Mouse (Mus musculus) embryonic facial prominence, embryonic 12.5 days (tissue): ENCODE measurements around the gene Pecam1. TPM values are rescaled to one million over a fixed set of nuclear protein-coding genes. Genes with fewer than 3 reads are reported as not detected.

ENCODE experiments used
- ATAC-seq: fragments of 200-750 bp; cut with Nextera tagmentation; 2 replicates; pipeline ENCODE4 v1.8.0; 2017; ENCODE audit not compliant: insufficient number of reproducible peaks, insufficient read depth, low FRiP score, low TSS enrichment
- H3K27ac ChIP-seq: fragments of 300-500 bp; sonication (generic); 2 replicates; pipeline ENCODE4 v1.5.1; 2016; ENCODE audit warnings: mild to moderate bottlenecking
- H3K27me3 ChIP-seq: fragments of 300-500 bp; sonication (generic); 2 replicates; pipeline ENCODE4 v1.6.1; 2016; ENCODE audit warnings: mild to moderate bottlenecking, moderate library complexity
- H3K36me3 ChIP-seq: fragments of 300-500 bp; sonication (generic); 2 replicates; pipeline ENCODE4 v1.6.1; 2016; ENCODE audit warnings: mild to moderate bottlenecking
- H3K4me1 ChIP-seq: fragments of 300-500 bp; sonication (generic); 2 replicates; pipeline ENCODE4 v1.6.1; 2016
- H3K4me2 ChIP-seq: fragments of 300-500 bp; sonication (generic); replicated peaks from 2 replicates; pipeline ENCODE4 v1.6.1; 2016; ENCODE audit warnings: mild to moderate bottlenecking, moderate library complexity
- H3K4me3 ChIP-seq: fragments of 300-500 bp; sonication (generic); 2 replicates; pipeline ENCODE4 v1.5.1; 2016; ENCODE audit warnings: mild to moderate bottlenecking
- H3K9ac ChIP-seq: fragments of 300-500 bp; sonication (generic); 2 replicates; pipeline ENCODE4 v1.6.1; 2016; ENCODE audit warnings: mild to moderate bottlenecking, moderate library complexity
- H3K9me3 ChIP-seq: fragments of 300-500 bp; sonication (generic); 2 replicates; pipeline ENCODE4 v1.6.1; 2016; ENCODE audit warnings: mild to moderate bottlenecking, moderate library complexity
- WGBS: fragments of 180-500 bp; shearing (Covaris S2); methylation state at CpG from one replicate; pipeline ENCODE4 v1.1.7; 2016; 5-methylcytosine and 5-hydroxymethylcytosine counted together
- polyA plus RNA-seq: library from polyadenylated mRNA; unstranded; fragments of >200 nt; fragmentation: Nextera tagmentation; extraction: Ambion mirVana; gene quantifications from 2 replicates; pipeline ENCODE4 v1.2.1, GENCODE M21; 2016

Pecam1 gene
- polyA plus RNA-seq, 1 experiment from 2014 or later, result 30.5 TPM

- no peak overlapping the region for H3K4me2 ChIP-seq
- no peak overlapping the region for H3K27ac ChIP-seq
- no peaks in the 10 kb centered on the region for H3K27me3 ChIP-seq
- ATAC-seq, result no peak
- no peaks in the 10 kb centered on the region for H3K9me3 ChIP-seq
- 72% methylated on average over 3 of the region's 3 CpGs for WGBS
- peaks cover 21% of the 10 kb centered on the region for H3K4me1 ChIP-seq
- no peaks in the 10 kb centered on the region for H3K36me3 ChIP-seq
- H3K9ac ChIP-seq, result no peak overlapping the region
- no peak overlapping the region for H3K4me3 ChIP-seq
These were observed 80.2 kb downstream of the Pecam1 start for GRCm38 (mm10) chr11:106670266-106670665.

DNA sequence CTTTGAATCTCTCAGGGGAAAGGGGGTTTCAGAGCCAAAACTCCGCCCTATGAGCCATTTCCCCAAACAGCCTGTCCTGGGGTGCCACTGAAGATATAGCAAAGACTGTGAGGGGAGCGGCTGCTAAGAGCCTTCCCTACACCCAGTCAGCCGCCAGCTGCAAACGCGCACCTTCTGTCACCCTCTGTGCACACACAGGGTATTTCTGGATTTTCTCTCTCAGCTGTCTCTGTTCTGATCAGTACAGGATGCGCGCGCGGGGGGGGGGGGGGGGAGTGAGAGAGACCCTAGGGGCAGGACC, 80.6 kb downstream of the Pecam1 start:
- Histone ChIP-seq H3K36me3 (no peaks in the 10 kb centered on the region), H3K27me3 (no peaks in the 10 kb centered on the region), H3K4me3 (no peak overlapping the region), H3K4me1 (peaks cover 16% of the 10 kb centered on the region), H3K27ac (no peak overlapping the region), H3K9ac (no peak overlapping the region), H3K4me2 (no peak overlapping the region), H3K9me3 (no peaks in the 10 kb centered on the region)
- ATAC-seq, result no peak
- WGBS, result 19% methylated on average over 6 of the region's 9 CpGs

- H3K27ac ChIP-seq, result no peak overlapping the region
- WGBS, result 37% methylated on average over 8 of the region's 8 CpGs
- no peak overlapping the region for H3K4me2 ChIP-seq
- H3K27me3 ChIP-seq, result no peaks in the 10 kb centered on the region
- H3K36me3 ChIP-seq, result no peaks in the 10 kb centered on the region
- ATAC-seq, result no peak
- no peak overlapping the region for H3K4me3 ChIP-seq
- no peak overlapping the region for H3K9ac ChIP-seq
- H3K4me1 ChIP-seq, result peaks cover 11% of the 10 kb centered on the region
- no peaks in the 10 kb centered on the region for H3K9me3 ChIP-seq
These were observed 81.1 kb downstream of the Pecam1 start for GRCm38 (mm10) chr11:106669102-106669872.

DNA sequence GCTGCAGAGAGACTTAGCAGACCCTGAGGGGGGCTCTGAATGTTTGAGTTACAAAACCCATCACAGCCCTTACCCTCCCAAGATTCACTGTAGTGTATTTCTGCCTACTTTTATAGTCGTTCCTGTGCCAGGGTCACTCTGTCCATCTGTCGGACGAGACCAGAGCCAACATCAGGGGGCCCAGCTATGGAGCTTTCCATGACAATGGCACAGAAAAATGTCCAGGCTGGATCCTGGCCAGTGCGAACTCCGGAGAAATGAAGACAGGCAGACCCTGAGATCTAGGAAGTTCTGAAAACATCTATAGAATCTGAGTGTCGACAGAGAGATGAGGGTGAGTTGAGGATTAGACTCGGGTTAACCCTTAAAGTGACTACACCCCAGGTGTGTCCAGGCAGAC, 82.1 kb downstream of the Pecam1 start:
- no peak overlapping the region for H3K9ac ChIP-seq
- H3K36me3 ChIP-seq, result no peaks in the 10 kb centered on the region
- H3K4me3 ChIP-seq, result no peak overlapping the region
- H3K4me2 ChIP-seq, result no peak overlapping the region
- 75% methylated on average over 7 of the region's 7 CpGs for WGBS
- H3K4me1 ChIP-seq, result peaks cover 3% of the 10 kb centered on the region; the same call in 1 of the 2 replicates
- no peak overlapping the region for H3K27ac ChIP-seq
- no peaks in the 10 kb centered on the region for H3K27me3 ChIP-seq
- H3K9me3 ChIP-seq, result no peaks in the 10 kb centered on the region
- no peak for ATAC-seq

- no peaks in the 10 kb centered on the region for H3K9me3 ChIP-seq
- H3K9ac ChIP-seq, result no peak overlapping the region
- no peak overlapping the region for H3K4me3 ChIP-seq
- H3K4me2 ChIP-seq, result no peak overlapping the region
- no peaks in the 10 kb centered on the region for H3K36me3 ChIP-seq
- no peak overlapping the region for H3K27ac ChIP-seq
- 84% methylated on average over 11 of the region's 11 CpGs for WGBS
- ATAC-seq, result no peak
- no peaks in the 10 kb centered on the region for H3K27me3 ChIP-seq
- peaks cover 3% of the 10 kb centered on the region; the same call in 1 of the 2 replicates for H3K4me1 ChIP-seq
These were observed 82.6 kb downstream of the Pecam1 start for GRCm38 (mm10) chr11:106667855-106668254.

DNA sequence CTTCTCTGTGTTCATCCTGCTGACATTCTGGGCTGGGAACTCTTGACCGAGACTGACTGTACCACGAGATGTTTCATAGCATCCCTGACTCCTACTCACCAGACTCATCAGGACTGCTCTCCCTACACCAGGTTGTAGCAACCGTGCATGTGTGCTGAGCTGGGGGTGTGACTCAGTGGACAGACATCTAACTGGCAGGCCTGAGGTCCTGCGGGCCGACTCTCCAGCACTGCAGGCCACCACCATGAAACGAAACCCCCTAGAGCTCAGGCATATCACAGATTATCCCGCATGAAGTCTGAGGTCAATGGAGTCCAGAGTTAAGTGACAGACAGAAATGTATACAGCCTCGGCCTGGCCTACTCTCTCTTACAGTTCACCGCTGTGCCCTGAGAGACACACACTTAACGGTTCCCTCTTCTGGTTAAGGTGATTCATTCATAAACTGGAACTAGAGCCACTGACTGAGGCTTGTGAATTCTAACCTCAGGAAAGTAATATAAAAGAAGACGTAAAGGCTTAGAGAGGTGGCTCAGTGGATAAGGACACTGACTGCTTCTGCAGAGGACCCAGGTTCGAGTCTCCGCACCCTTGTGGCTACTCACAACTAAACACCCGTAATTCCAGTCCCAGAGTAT, 83.8 kb downstream of the Pecam1 start:
- peaks cover 3% of the 10 kb centered on the region; the same call in 1 of the 2 replicates for H3K4me1 ChIP-seq
- H3K4me3 ChIP-seq, result no peak overlapping the region
- no peak for ATAC-seq
- no peak overlapping the region for H3K27ac ChIP-seq
- WGBS, result 86% methylated on average over 14 of the region's 14 CpGs
- no peaks in the 10 kb centered on the region for H3K36me3 ChIP-seq
- no peaks in the 10 kb centered on the region for H3K27me3 ChIP-seq
- H3K9ac ChIP-seq, result no peak overlapping the region
- H3K9me3 ChIP-seq, result no peaks in the 10 kb centered on the region
- H3K4me2 ChIP-seq, result no peak overlapping the region

DNA sequence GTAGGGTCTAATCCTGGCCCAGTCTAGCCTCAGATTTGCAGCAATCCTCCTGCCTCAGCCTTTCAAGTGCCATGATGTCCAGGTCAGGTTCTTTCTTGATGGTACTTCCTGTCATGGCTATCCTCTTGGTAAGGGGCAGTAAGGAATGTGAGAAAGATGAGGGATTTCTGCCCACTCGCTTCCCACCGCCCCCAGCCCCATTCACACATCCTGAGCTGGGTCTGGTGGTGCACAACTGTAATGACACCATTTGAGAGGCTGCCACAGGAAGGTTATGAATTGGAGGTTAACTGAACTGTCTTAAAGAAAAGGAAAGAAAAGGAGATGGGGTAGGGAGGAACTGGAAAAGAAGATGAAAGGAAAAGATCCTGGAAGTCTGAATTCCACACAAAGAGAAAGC, 84.6 kb downstream of the Pecam1 start:
- 88% methylated on average over 2 of the region's 2 CpGs for WGBS
- H3K9me3 ChIP-seq, result no peaks in the 10 kb centered on the region
- no peaks in the 10 kb centered on the region for H3K36me3 ChIP-seq
- H3K4me3 ChIP-seq, result no peak overlapping the region
- H3K4me2 ChIP-seq, result no peak overlapping the region
- peaks cover 7% of the 10 kb centered on the region; the same call in 1 of the 2 replicates for H3K4me1 ChIP-seq
- ATAC-seq, result no peak
- H3K27me3 ChIP-seq, result no peaks in the 10 kb centered on the region
- no peak overlapping the region for H3K9ac ChIP-seq
- H3K27ac ChIP-seq, result no peak overlapping the region

DNA sequence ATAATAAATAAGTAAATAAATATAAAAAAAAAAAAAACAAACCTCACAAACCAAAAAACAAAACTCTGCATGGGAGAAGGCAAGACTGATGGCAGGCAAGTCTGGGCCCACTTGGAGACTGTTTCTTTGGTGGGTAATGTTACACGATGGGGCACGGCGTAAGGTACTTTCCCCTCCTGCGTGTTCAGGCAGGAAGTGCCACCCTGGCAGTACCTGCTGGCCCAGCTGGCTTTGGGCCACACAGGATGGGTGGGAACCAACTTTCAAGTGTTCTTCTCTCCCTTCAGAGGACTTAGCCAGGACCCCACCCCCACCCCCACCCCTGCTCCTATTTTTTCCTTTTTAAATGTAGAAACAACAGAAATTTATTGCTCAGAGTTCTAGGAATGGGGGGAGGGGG, 85.1 kb downstream of the Pecam1 start:
- no peak overlapping the region for H3K4me3 ChIP-seq
- ATAC-seq, result no peak
- H3K27ac ChIP-seq, result no peak overlapping the region
- WGBS, result 88% methylated on average over 4 of the region's 4 CpGs
- no peaks in the 10 kb centered on the region for H3K9me3 ChIP-seq
- H3K9ac ChIP-seq, result no peak overlapping the region
- H3K4me2 ChIP-seq, result no peak overlapping the region
- H3K4me1 ChIP-seq, result peaks cover 12% of the 10 kb centered on the region; the same call in 1 of the 2 replicates
- no peaks in the 10 kb centered on the region for H3K27me3 ChIP-seq
- H3K36me3 ChIP-seq, result no peaks in the 10 kb centered on the region

DNA sequence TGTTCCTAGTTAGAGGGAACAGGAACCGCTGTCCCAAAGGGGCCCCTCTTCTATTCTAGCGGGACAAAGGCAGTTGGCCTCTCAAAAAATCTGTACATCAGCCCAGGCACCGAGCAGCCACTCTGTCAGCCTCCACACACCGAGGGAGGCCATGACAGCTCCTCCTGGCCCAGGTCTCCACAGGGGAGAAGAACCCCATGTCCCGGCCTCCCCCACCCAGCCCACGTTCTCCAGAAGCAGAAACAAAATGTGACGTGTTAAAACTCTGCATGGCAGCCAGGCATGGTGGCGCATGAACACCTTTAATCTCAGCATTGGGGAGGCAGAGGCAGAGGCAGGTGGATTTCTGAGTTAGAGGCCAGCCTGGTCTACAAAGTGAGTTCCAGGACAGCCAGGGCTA, 85.7 kb downstream of the Pecam1 start:
- no peaks in the 10 kb centered on the region for H3K27me3 ChIP-seq
- no peak overlapping the region for H3K27ac ChIP-seq
- ATAC-seq, result no peak
- H3K9ac ChIP-seq, result no peak overlapping the region
- no peaks in the 10 kb centered on the region for H3K36me3 ChIP-seq
- H3K4me1 ChIP-seq, result peaks cover 17% of the 10 kb centered on the region
- WGBS, result 82% methylated on average over 8 of the region's 8 CpGs
- no peak overlapping the region for H3K4me2 ChIP-seq
- H3K4me3 ChIP-seq, result no peak overlapping the region
- H3K9me3 ChIP-seq, result no peaks in the 10 kb centered on the region

GRCm38 (mm10) chr11:106663838-106664237, 86.6 kb downstream of the Pecam1 start:
- no peak overlapping the region for H3K9ac ChIP-seq
- ATAC-seq, result peak; percentile 64; the same call in 1 of the 2 replicates
- 49% methylated on average over 6 of the region's 6 CpGs for WGBS
- no peak overlapping the region for H3K27ac ChIP-seq
- no peaks in the 10 kb centered on the region for H3K27me3 ChIP-seq
- no peaks in the 10 kb centered on the region for H3K9me3 ChIP-seq
- H3K36me3 ChIP-seq, result no peaks in the 10 kb centered on the region
- peaks cover 22% of the 10 kb centered on the region for H3K4me1 ChIP-seq
- H3K4me2 ChIP-seq, result no peak overlapping the region
- H3K4me3 ChIP-seq, result no peak overlapping the region

DNA sequence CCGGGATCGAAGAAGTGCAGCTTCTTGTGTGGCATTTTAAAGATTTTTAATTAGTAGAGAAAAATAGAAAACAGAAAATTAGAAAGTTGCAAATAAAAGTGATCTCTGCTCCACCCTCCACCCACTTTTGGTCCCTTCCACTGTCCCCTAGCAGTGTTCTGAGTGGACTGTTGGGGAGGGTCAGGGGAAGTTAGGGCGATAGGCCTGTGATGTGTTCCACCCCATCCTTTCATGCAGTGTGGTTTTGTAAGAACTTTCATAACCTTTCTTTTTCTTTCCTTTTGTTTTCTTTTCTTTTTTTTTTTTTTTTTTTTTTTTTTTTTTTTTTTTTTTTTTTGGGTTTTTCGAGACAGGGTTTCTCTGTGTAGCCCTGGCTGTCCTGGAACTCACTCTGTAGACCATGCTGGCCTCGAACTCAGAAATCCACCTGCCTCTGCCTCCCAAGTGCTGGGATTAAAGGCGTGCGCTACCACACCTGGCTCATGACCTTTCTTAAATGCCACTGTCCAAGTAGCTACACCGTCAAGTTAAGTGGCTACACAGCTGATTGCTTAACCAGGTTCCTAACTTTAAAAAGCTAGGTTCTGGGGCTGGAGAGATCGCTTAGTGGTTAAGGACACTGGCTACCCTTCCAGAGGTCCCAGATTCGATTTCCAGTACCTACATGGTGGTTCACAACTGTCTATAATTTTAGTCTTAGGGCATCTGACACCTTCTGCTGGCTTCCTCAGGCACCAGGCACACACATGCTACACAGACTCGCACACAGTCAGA, 87.6 kb downstream of the Pecam1 start:
- H3K27ac ChIP-seq, result no peak overlapping the region
- peaks cover 32% of the 10 kb centered on the region for H3K4me1 ChIP-seq
- H3K9ac ChIP-seq, result no peak overlapping the region
- H3K4me2 ChIP-seq, result no peak overlapping the region
- no peak for ATAC-seq
- H3K27me3 ChIP-seq, result no peaks in the 10 kb centered on the region
- 90% methylated on average over 10 of the region's 11 CpGs for WGBS
- H3K9me3 ChIP-seq, result no peaks in the 10 kb centered on the region
- H3K36me3 ChIP-seq, result no peaks in the 10 kb centered on the region
- H3K4me3 ChIP-seq, result no peak overlapping the region
